16 mouse cellular contexts compared by ENCODE assay signal in genomic region chr17:70020376-70020775, GRCm38 (mm10). TPM values are rescaled to one million over a fixed set of nuclear protein-coding genes. Genes with fewer than 3 reads are reported as not detected.
"Had no signal": no experiment of that assay in that cellular context is flagged by ENCODE, and none has a peak within 500 bp of the region (broad histone marks: within the 10 kb centered on the region; RNA-seq: fewer than 3 reads in every experiment).

No protein-coding gene starts in this region.

- DNase-seq: lung, adult 18-20 months; lung, embryonic 14.5 days; lung, postnatal 10 days; lung, postnatal 4 days; midbrain, embryonic 14.5 days; retina, postnatal 1 day; right cerebral cortex, adult 18-20 months; right cerebral cortex, postnatal 25 days; right cerebral cortex, postnatal 4 days; spleen, adult 18-20 months; thymus, adult 18-20 months; thymus, postnatal 14 days; thymus, postnatal 36 days had no signal

RNA-seq across cellular contexts. Expression of gene Dlgap1, which starts 51.5 kb away (rescaled TPM):
- total RNA-seq: megakaryocyte, adult 5-6 weeks; megakaryocyte-erythroid progenitor cell, adult 5-6 weeks had no signal
- polyA plus RNA-seq: thymus, postnatal 0 days had no signal
